Mouse (Mus musculus) limb, embryonic 10.5 days (tissue): ENCODE measurements at regions not wholly inside any gene's neighbourhood (a gene's known extent, or its start where the extent isn't known, plus 50 kb on each side); places are given as distances from the start of the nearest gene placed in this dataset.

Experiments
- DNase-seq: peaks from one replicate; pipeline ENCODE4 v3.0.0-alpha.2; 2017; ENCODE audit warnings: low spot score
- H3K27ac ChIP-seq: fragments of 300-500 bp; sonication (generic); 2 replicates; pipeline ENCODE4 v1.5.1; 2016; ENCODE audit warnings: mild to moderate bottlenecking
- H3K27me3 ChIP-seq: fragments of 300-500 bp; sonication (generic); 2 replicates; pipeline ENCODE4 v1.6.1; 2016; ENCODE audit warnings: low read depth, mild to moderate bottlenecking; ENCODE audit not compliant: poor library complexity, severe bottlenecking
- H3K36me3 ChIP-seq: fragments of 300-500 bp; sonication (generic); 2 replicates; pipeline ENCODE4 v1.6.1; 2016; ENCODE audit warnings: mild to moderate bottlenecking, moderate library complexity
- H3K4me1 ChIP-seq: fragments of 300-500 bp; sonication (generic); 2 replicates; pipeline ENCODE4 v1.6.1; 2016
- H3K4me3 ChIP-seq: fragments of 300-500 bp; sonication (generic); 2 replicates; pipeline ENCODE4 v1.5.1; 2016; ENCODE audit warnings: mild to moderate bottlenecking, moderate library complexity
- H3K9me3 ChIP-seq: fragments of 300-500 bp; sonication (generic); replicated peaks from 2 replicates; pipeline ENCODE4 v1.6.1; 2016; ENCODE audit warnings: mild to moderate bottlenecking
- WGBS: fragments of 180-500 bp; shearing (Covaris S2); methylation state at CpG from one replicate; pipeline ENCODE4 v1.1.7; 2016; 5-methylcytosine and 5-hydroxymethylcytosine counted together

GRCm38 (mm10) chr12:104605535-104606399 lies 132.6 kb upstream of the Gsc start:
- H3K4me1 ChIP-seq, result peaks cover 41% of the 10 kb centered on the region
- no peak overlapping the region for H3K4me3 ChIP-seq
- H3K27ac ChIP-seq, result peak overlapping the region; percentile 26
- no peaks in the 10 kb centered on the region for H3K36me3 ChIP-seq
- peak; percentile 83 for DNase-seq
- 31% methylated on average over 24 of the region's 24 CpGs for WGBS
- H3K27me3 ChIP-seq, result peaks cover 13% of the 10 kb centered on the region
- H3K9me3 ChIP-seq, result no peaks in the 10 kb centered on the region; the same call in 1 of the 2 replicates

- 76% methylated on average over 2 of the region's 2 CpGs for WGBS
- Histone ChIP-seq H3K4me1 (peaks cover 15% of the 10 kb centered on the region), H3K9me3 (no peaks in the 10 kb centered on the region; the same call in 1 of the 2 replicates), H3K27me3 (peaks cover 12% of the 10 kb centered on the region), H3K27ac (no peak overlapping the region), H3K36me3 (no peaks in the 10 kb centered on the region), H3K4me3 (no peak overlapping the region)
- no peak for DNase-seq
These were observed 124.9 kb upstream of the Gsc start for GRCm38 (mm10) chr12:104598056-104598455.

- H3K36me3 ChIP-seq, result no peaks in the 10 kb centered on the region
- peaks cover 43% of the 10 kb centered on the region for H3K4me1 ChIP-seq
- H3K27ac ChIP-seq, result peak overlapping the region; percentile 85
- peaks cover 12% of the 10 kb centered on the region for H3K27me3 ChIP-seq
- DNase-seq, result peak; percentile 87
- H3K9me3 ChIP-seq, result no peaks in the 10 kb centered on the region
- WGBS, result 33% methylated on average over 19 of the region's 19 CpGs
- peak overlapping the region; percentile 10; the same call in 1 of the 2 replicates for H3K4me3 ChIP-seq
These were observed 120.5 kb upstream of the Gsc start for GRCm38 (mm10) chr12:104593526-104594155.

- WGBS, result 40% methylated on average over 21 of the region's 21 CpGs
- H3K27me3 ChIP-seq, result peaks cover 12% of the 10 kb centered on the region
- peaks cover 48% of the 10 kb centered on the region for H3K4me1 ChIP-seq
- H3K9me3 ChIP-seq, result no peaks in the 10 kb centered on the region
- peak overlapping the region; percentile 85 for H3K27ac ChIP-seq
- peak; percentile 59 for DNase-seq
- H3K4me3 ChIP-seq, result peak overlapping the region; percentile 10; the same call in 1 of the 2 replicates
- no peaks in the 10 kb centered on the region for H3K36me3 ChIP-seq
These were observed 119.8 kb upstream of the Gsc start for GRCm38 (mm10) chr12:104592791-104593525.

- Histone ChIP-seq H3K27ac (no peak overlapping the region), H3K9me3 (no peaks in the 10 kb centered on the region), H3K36me3 (no peaks in the 10 kb centered on the region), H3K4me3 (no peak overlapping the region), H3K27me3 (peaks cover 16% of the 10 kb centered on the region), H3K4me1 (peaks cover 57% of the 10 kb centered on the region)
- 90% methylated on average over 7 of the region's 7 CpGs for WGBS
- no peak for DNase-seq
These were observed 118.4 kb upstream of the Gsc start for GRCm38 (mm10) chr12:104591571-104591970.

- peaks cover 57% of the 10 kb centered on the region for H3K4me1 ChIP-seq
- no peak for DNase-seq
- 92% methylated on average over 8 of the region's 8 CpGs for WGBS
- peak overlapping the region; percentile 3; the same call in 1 of the 2 replicates for H3K27ac ChIP-seq
- no peaks in the 10 kb centered on the region for H3K9me3 ChIP-seq
- no peaks in the 10 kb centered on the region for H3K36me3 ChIP-seq
- H3K4me3 ChIP-seq, result no peak overlapping the region
- peaks cover 4% of the 10 kb centered on the region; the same call in 1 of the 2 replicates for H3K27me3 ChIP-seq
These were observed 117.2 kb upstream of the Gsc start for GRCm38 (mm10) chr12:104590291-104590690.

GRCm38 (mm10) chr12:104584408-104584807 lies 111.3 kb upstream of the Gsc start:
- H3K9me3 ChIP-seq, result no peaks in the 10 kb centered on the region
- peak overlapping the region; percentile 39; the same call in 1 of the 2 replicates for H3K27ac ChIP-seq
- peaks cover 14% of the 10 kb centered on the region; the same call in 1 of the 2 replicates for H3K27me3 ChIP-seq
- 73% methylated on average over 9 of the region's 9 CpGs for WGBS
- H3K36me3 ChIP-seq, result no peaks in the 10 kb centered on the region
- peaks cover 51% of the 10 kb centered on the region for H3K4me1 ChIP-seq
- no peak overlapping the region for H3K4me3 ChIP-seq
- no peak for DNase-seq

GRCm38 (mm10) chr12:104580796-104581195 lies 107.7 kb upstream of the Gsc start:
- no peak for DNase-seq
- Histone ChIP-seq H3K4me3 (no peak overlapping the region), H3K36me3 (no peaks in the 10 kb centered on the region), H3K27me3 (peaks cover 27% of the 10 kb centered on the region), H3K9me3 (no peaks in the 10 kb centered on the region), H3K4me1 (peaks cover 43% of the 10 kb centered on the region), H3K27ac (no peak overlapping the region)
- 82% methylated on average over 7 of the region's 7 CpGs for WGBS

GRCm38 (mm10) chr12:104567622-104568021 lies 94.5 kb upstream of the Gsc start:
- no peaks in the 10 kb centered on the region for H3K36me3 ChIP-seq

GRCm38 (mm10) chr12:104562961-104563360 lies 89.8 kb upstream of the Gsc start:
- no peak overlapping the region for H3K4me3 ChIP-seq
- DNase-seq, result no peak
- H3K9me3 ChIP-seq, result no peaks in the 10 kb centered on the region
- H3K27me3 ChIP-seq, result 0 out of 2 replicates have a peak, but pooled peaks cover 3% of the 10 kb centered on the region
- H3K36me3 ChIP-seq, result no peaks in the 10 kb centered on the region
- H3K27ac ChIP-seq, result no peak overlapping the region
- peaks cover 24% of the 10 kb centered on the region for H3K4me1 ChIP-seq
- 65% methylated on average over 5 of the region's 5 CpGs for WGBS

More at GRCm38 (mm10) chr12:104567622-104568021, 94.5 kb upstream of the Gsc start:
- no peaks in the 10 kb centered on the region for H3K9me3 ChIP-seq
- H3K4me3 ChIP-seq, result no peak overlapping the region
- peaks cover 14% of the 10 kb centered on the region for H3K4me1 ChIP-seq
- no peak overlapping the region for H3K27ac ChIP-seq
- 86% methylated on average over 17 of the region's 17 CpGs for WGBS
- no peak for DNase-seq
- no peaks in the 10 kb centered on the region for H3K27me3 ChIP-seq

GRCm38 (mm10) chr12:104560934-104561565 lies 87.9 kb upstream of the Gsc start:
- Histone ChIP-seq H3K36me3 (no peaks in the 10 kb centered on the region), H3K4me1 (peaks cover 26% of the 10 kb centered on the region), H3K27ac (peak overlapping the region; percentile 46; the same call in 1 of the 2 replicates), H3K4me3 (no peak overlapping the region), H3K9me3 (no peaks in the 10 kb centered on the region), H3K27me3 (0 out of 2 replicates have a peak, but pooled peaks cover 3% of the 10 kb centered on the region)
- DNase-seq, result no peak
- 75% methylated on average over 14 of the region's 14 CpGs for WGBS

- 67% methylated on average over 4 of the region's 4 CpGs for WGBS
- peaks cover 46% of the 10 kb centered on the region for H3K4me1 ChIP-seq
- no peak overlapping the region for H3K4me3 ChIP-seq
- no peak for DNase-seq
- H3K27me3 ChIP-seq, result 0 out of 2 replicates have a peak, but pooled peaks cover 3% of the 10 kb centered on the region
- H3K36me3 ChIP-seq, result no peaks in the 10 kb centered on the region
- no peaks in the 10 kb centered on the region for H3K9me3 ChIP-seq
- H3K27ac ChIP-seq, result peak overlapping the region; percentile 61
These were observed 84.6 kb upstream of the Gsc start for GRCm38 (mm10) chr12:104557761-104558160.
